Mouse (Mus musculus): ENCODE measurements around the gene Pla2g3. TPM values are rescaled to one million over a fixed set of nuclear protein-coding genes. Genes with fewer than 3 reads are reported as not detected.

Pla2g3 gene
- total and polyA plus RNA-seq, 3 experiments = not detected

DNA sequence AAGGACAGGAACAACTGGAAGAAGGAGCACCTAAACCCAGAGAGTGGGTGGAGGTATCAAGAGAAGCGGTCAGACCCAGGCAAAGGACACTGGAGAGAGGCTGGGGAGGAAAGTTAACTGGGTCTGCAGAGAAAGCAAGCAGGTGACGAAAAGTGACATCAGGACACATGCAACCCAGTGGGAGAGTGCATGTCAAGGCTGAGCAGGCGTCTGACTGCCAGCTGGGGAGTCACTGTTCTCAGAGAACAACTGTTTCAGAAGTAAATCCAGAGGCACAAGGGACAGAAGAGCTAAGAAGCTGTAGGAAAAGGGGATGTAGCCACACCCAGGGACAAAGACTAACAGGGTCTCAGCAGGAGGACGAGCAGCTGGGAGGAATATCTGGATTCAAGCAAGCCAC lies 37.5 kb downstream of the Pla2g3 start:
- no peak overlapping the region for H3K4me2 ChIP-seq (ENCODE audit: insufficient read depth, low read depth, poor library complexity, severe bottlenecking)
- no peak overlapping the region for H3K9ac ChIP-seq (ENCODE audit: insufficient read depth, low read depth)
- in situ Hi-C loops (cut with MboI; ENCODE audit: low pct_ligation_motif_present, low pct_unique_long_range_greater_than_20kb, low sequenced_read_pairs) (loop anchor here (5.0 to 25.0 kb wide), 4 partner anchors 48 to 387 kb away; partner anchors contain the start of gene Slc35e4), dilution Hi-C loops (cut with MboI; ENCODE audit: extremely low pct_ligation_motif_present, extremely low pct_unique_long_range_greater_than_20kb, low sequenced_read_pairs) (no loop called here)
- no peak overlapping the region for H3K27ac ChIP-seq (ENCODE audit: insufficient read depth, low read depth)
- no peak overlapping the region for H3K4me3 ChIP-seq (replicated peaks in 1 of 3; ENCODE audit: low read depth in 2 of 3, low read length in 2 of 3, poor library complexity in 1 of 3)
- no peaks in the 10 kb centered on the region for H3K27me3 ChIP-seq (replicated peaks)
- peaks cover 0 to 47% of the 10 kb centered on the region in 2 experiments for H3K36me3 ChIP-seq (replicated peaks in 1 of 2; ENCODE audit: control insufficient read depth in 1 of 2, insufficient read depth in 1 of 2, low read length in 1 of 2)
- H3K79me2 ChIP-seq (replicated peaks; ENCODE audit: control insufficient read depth, extremely low read depth, insufficient read depth, poor library complexity, severe bottlenecking) = no peaks in the 10 kb centered on the region
- H3K9me3 ChIP-seq (replicated peaks; ENCODE audit: low read length) = no peaks in the 10 kb centered on the region
- TF ChIP-seq USF1 (IDR thresholded peaks at IDR 0.05; ENCODE audit: low read depth, low read length) (no peak), RCOR1 (conservative IDR thresholded peaks at IDR 0.05; ENCODE audit: low read depth, low read length) (no peak), EP300 (IDR thresholded peaks at IDR 0.05; ENCODE audit: low read length) (no peak)
- DNase-seq (ENCODE audit: extremely low read depth) = no peak
- H3K4me1 ChIP-seq (ENCODE audit: control insufficient read depth in 1 of 2, insufficient read depth in 2 of 2) = peaks cover 0 to 4% of the 10 kb centered on the region in 2 experiments; a peak in 1 of 4 replicates

DNA sequence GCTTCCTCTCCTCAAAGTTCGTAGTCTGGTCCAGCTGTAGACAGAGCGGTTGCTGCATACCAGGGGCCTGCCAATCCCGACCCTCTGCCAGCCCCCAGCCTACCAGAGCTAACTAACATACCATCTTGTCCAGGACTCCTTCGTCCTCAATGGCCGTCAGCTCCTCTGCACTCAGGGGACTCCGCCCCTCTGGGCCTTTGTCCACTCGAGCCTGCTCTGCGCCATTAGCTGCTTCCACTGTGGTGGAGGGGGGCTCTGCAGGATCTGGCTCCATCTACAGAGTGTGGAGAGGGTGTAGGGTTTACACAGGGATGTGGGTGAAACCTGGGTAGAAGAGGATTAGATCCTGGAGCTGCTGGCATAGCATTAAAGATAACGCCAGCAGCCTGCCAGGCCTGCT lies 38.1 kb downstream of the Pla2g3 start:
- no peak overlapping the region for H3K27ac ChIP-seq (ENCODE audit: insufficient read depth, low read depth)
- H3K9ac ChIP-seq (ENCODE audit: insufficient read depth, low read depth) = no peak overlapping the region
- no peaks in the 10 kb centered on the region for H3K27me3 ChIP-seq (replicated peaks)
- in situ Hi-C loops (cut with MboI; ENCODE audit: low pct_ligation_motif_present, low pct_unique_long_range_greater_than_20kb, low sequenced_read_pairs) = loop anchor here (5.0 to 25.0 kb wide), 4 partner anchors 49 to 386 kb away; partner anchors contain the start of gene Slc35e4
- DNase-seq (ENCODE audit: extremely low read depth) = no peak
- TF ChIP-seq TBP (conservative IDR thresholded peaks at IDR 0.05; ENCODE audit: low read depth, low read length) = no peak
- no peak for TF ChIP-seq MAZ (IDR thresholded peaks at IDR 0.05; ENCODE audit: low read depth, low read length)
- TF ChIP-seq MAFK (IDR thresholded peaks at IDR 0.05; ENCODE audit: insufficient replicate concordance, low read length) = no peak
- no peak for TF ChIP-seq E2F4 (IDR thresholded peaks at IDR 0.05; ENCODE audit: insufficient replicate concordance, low read depth, low read length)
- no peak for TF ChIP-seq PAX5 (IDR thresholded peaks at IDR 0.05; ENCODE audit: low read length)
- TF ChIP-seq USF2 (conservative IDR thresholded peaks at IDR 0.05; ENCODE audit: low read depth, low read length) = no peak
- TF ChIP-seq RAD21 (IDR thresholded peaks at IDR 0.05; ENCODE audit: low read depth, low read length) = no peak
- no peak for TF ChIP-seq ZKSCAN1 (IDR thresholded peaks at IDR 0.05; ENCODE audit: borderline replicate concordance, low read depth, low read length)
- TF ChIP-seq CHD2 (IDR thresholded peaks at IDR 0.05; ENCODE audit: low read length) = no peak
- TF ChIP-seq ELF1 (IDR thresholded peaks at IDR 0.05; ENCODE audit: low read depth, low read length) = no peak
- TF ChIP-seq MXI1 (IDR thresholded peaks at IDR 0.05; ENCODE audit: low read depth, low read length) = no peak
- TF ChIP-seq JUND (conservative IDR thresholded peaks at IDR 0.05; ENCODE audit: low read depth, low read length) = no peak
- TF ChIP-seq EP300 (IDR thresholded peaks at IDR 0.05; ENCODE audit: low read length) = no peak
- TF ChIP-seq TCF12 (IDR thresholded peaks at IDR 0.05; ENCODE audit: low read depth, low read length) = no peak
- no peak for TF ChIP-seq MAX (IDR thresholded peaks at IDR 0.05; ENCODE audit: low read length)
- no peaks in the 10 kb centered on the region for H3K9me3 ChIP-seq (replicated peaks; ENCODE audit: low read length)
- H3K4me2 ChIP-seq (ENCODE audit: insufficient read depth, low read depth, poor library complexity, severe bottlenecking) = no peak overlapping the region
- H3K36me3 ChIP-seq (replicated peaks in 1 of 2; ENCODE audit: control insufficient read depth in 1 of 2, insufficient read depth in 1 of 2, low read length in 1 of 2) = peaks cover 0 to 50% of the 10 kb centered on the region in 2 experiments
- no peaks in the 10 kb centered on the region for H3K79me2 ChIP-seq (replicated peaks; ENCODE audit: control insufficient read depth, extremely low read depth, insufficient read depth, poor library complexity, severe bottlenecking)
- H3K4me1 ChIP-seq (ENCODE audit: control insufficient read depth in 1 of 2, insufficient read depth in 2 of 2) = peaks cover 0 to 10% of the 10 kb centered on the region in 2 experiments; a peak in 2 of 4 replicates
- H3K4me3 ChIP-seq (replicated peaks in 1 of 3; ENCODE audit: low read depth in 2 of 3, low read length in 2 of 3, poor library complexity in 1 of 3) = no peak overlapping the region
- dilution Hi-C loops (cut with MboI; ENCODE audit: extremely low pct_ligation_motif_present, extremely low pct_unique_long_range_greater_than_20kb, low sequenced_read_pairs) = no loop called here
